Mouse (Mus musculus): ENCODE measurements around the gene Zfp358. TPM values are rescaled to one million over a fixed set of nuclear protein-coding genes. Genes with fewer than 3 reads are reported as not detected.

Gene Zfp358
- total RNA-seq, 1 experiment from 2014 or later, result 10.6 TPM

DNA sequence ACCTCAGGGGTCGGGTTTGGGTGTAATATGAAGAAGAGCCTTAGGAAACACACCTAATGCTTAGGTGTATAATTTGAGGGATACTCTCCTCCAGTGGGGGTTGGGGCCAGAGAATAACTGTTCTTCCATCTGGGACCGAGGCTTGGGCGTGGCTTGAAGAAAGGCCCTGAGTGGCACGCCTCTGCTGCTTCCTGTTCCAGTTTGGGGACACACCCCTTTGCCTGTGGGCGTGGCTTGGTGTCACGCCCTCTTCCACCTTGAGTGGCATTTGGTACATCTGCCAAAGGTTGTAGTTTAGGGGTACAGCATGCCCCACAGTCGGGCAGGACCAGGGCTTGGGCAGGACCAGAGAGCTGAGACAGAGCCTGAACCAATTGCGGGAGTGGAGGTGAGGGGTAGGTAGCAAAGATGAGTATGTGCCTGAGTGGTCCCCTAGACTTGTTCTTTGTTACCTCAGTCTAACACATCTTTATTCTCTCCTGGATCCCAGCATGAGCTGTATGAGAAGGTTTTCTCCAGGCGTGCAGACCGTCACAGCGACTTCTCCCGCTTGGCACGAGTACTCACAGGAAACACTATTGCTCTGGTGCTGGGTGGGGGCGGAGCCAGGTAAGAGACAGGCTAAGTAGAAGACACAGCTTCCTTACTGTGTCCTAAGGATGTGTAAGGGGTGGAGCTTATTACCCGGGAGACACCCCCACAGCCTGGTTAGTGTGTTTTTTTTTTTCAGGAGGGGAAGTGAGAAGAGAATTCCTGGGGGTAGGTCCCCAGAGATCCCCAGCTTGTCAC lies 43.3 kb downstream of the Zfp358 start:
- peak in 1 of 2 experiments; percentile 24; a peak in 1 of 4 replicates for ATAC-seq (replicated peaks in 1 of 2; ENCODE audit: insufficient read depth in 1 of 2, low FRiP score in 2 of 2, low TSS enrichment in 1 of 2, low read depth in 1 of 2, poor library complexity in 2 of 2, severe bottlenecking in 2 of 2)

DNA sequence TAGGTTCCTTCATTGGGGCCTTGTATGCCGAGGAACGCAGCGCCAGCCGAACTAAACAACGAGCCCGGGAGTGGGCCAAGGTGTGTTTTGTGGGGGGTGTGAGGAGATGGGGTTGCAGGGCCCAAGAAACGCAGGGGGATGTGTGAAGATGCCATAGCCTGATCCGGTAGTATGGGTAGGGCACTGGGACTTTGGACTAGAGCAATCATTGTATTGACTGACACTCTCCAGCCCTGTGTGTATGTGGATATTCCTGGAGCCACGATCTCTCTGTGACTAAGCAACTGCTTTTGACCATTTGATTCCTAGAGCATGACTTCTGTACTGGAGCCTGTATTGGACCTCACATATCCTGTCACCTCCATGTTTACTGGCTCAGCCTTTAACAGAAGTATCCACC lies 44.0 kb downstream of the Zfp358 start:
- no peak for ATAC-seq (replicated peaks in 1 of 2; ENCODE audit: insufficient read depth in 1 of 2, low FRiP score in 2 of 2, low TSS enrichment in 1 of 2, low read depth in 1 of 2, poor library complexity in 2 of 2, severe bottlenecking in 2 of 2)

DNA sequence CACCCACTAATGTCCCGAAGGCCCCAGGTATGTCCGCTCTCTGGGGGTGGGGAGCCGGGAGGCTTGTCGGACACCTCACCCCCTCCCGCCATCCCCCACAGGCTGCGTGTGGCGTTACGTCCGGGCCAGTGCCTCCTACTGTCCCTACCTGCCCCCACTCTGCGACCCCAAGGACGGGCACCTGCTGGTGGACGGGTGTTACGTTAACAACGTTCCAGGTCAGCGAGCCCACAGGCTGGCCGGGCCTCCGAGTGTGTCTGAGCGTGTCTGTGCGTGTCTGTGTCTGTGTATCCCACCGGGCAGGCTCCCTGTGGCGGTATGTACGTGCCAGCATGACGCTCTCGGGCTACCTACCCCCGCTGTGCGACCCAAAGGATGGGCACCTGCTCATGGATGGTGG lies 44.7 kb downstream of the Zfp358 start:
- no peak for ATAC-seq (replicated peaks in 1 of 2; ENCODE audit: insufficient read depth in 1 of 2, low FRiP score in 2 of 2, low TSS enrichment in 1 of 2, low read depth in 1 of 2, poor library complexity in 2 of 2, severe bottlenecking in 2 of 2)

GRCm38 (mm10) chr8:3539146-3539545 lies 46.2 kb downstream of the Zfp358 start:
- no peak for ATAC-seq (replicated peaks in 1 of 2; ENCODE audit: insufficient read depth in 1 of 2, low FRiP score in 2 of 2, low TSS enrichment in 1 of 2, low read depth in 1 of 2, poor library complexity in 2 of 2, severe bottlenecking in 2 of 2)

DNA sequence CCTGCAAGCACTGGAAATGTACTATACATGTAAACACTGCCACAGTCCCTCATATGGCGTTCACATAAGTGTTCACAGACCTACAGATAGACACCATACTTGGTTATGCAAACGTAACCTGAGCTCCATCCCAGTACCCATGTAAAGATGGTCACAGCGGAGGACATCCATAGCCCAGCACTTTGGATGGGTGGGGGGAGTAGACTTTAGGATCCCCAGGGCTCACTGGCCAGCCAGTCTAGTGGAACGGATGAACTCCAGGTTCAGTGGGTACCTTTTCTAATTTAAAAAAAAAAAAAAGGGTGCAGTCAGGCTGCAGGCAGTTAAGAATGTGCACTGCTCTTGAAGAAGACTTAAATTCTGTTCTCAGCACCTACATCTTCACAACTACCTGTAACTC lies 47.1 kb downstream of the Zfp358 start:
- no peak for ATAC-seq (replicated peaks in 1 of 2; ENCODE audit: insufficient read depth in 1 of 2, low FRiP score in 2 of 2, low TSS enrichment in 1 of 2, low read depth in 1 of 2, poor library complexity in 2 of 2, severe bottlenecking in 2 of 2)

DNA sequence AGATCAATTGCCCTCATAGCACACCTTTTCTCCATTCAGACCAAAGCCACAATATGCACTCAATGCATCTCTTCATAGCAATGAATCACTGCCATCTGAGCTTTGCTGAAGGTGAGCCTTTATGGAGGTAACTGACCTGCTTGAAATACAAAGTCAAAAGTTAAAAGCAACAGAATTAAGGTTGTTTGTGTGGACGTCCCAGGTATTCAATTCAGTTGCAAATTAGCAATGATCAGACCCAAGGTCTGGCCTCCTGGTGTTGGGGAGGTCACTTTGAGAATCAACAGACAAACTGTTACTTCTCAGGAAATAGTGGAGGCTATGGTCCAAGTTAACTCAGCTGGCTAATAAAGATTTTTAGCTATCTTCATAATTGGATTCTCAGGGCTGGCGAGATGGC lies 53.6 kb downstream of the Zfp358 start:
- no peak for ATAC-seq (replicated peaks in 1 of 2; ENCODE audit: insufficient read depth in 1 of 2, low FRiP score in 2 of 2, low TSS enrichment in 1 of 2, low read depth in 1 of 2, poor library complexity in 2 of 2, severe bottlenecking in 2 of 2)

Other genes with a start within 250 kb of the Zfp358 start
- gene Insr, start 213.5 kb upstream of the Zfp358 start, total RNA-seq (2017), result 15.3 and 19.0 TPM in 2 replicates
- gene A430078G23Rik, start 139.7 kb upstream of the Zfp358 start, total RNA-seq (2017), result 40.1 and 40.4 TPM in 2 replicates
- gene Arhgef18, start 100.1 kb upstream of the Zfp358 start, total RNA-seq (2017), result 39.8 and 51.0 TPM in 2 replicates
- 0.84 and 4.1 TPM in 2 replicates for gene Pex11g, start 25.5 kb upstream of the Zfp358 start, total RNA-seq (2017)
- not detected in 2 replicates for gene Tex45, start 22.3 kb upstream of the Zfp358 start, total RNA-seq (2017)
- gene Mcoln1, start 7.3 kb downstream of the Zfp358 start, total RNA-seq (2017), result 29.8 and 40.4 TPM in 2 replicates
- 26.4 and 34.5 TPM in 2 replicates for gene Pnpla6, start 22.2 kb downstream of the Zfp358 start, total RNA-seq (2017)
- 0.69 and 2.0 TPM in 2 replicates for gene C330021F23Rik, start 74.9 kb downstream of the Zfp358 start, total RNA-seq (2017)
- gene Camsap3, start 94.2 kb downstream of the Zfp358 start, total RNA-seq (2017), result 3.9 TPM in 2 replicates
- 56.6 and 75.0 TPM in 2 replicates for gene Xab2, start 128.2 kb downstream of the Zfp358 start, total RNA-seq (2017)
- 209 and 215 TPM in 2 replicates for gene Pet100, start 128.4 kb downstream of the Zfp358 start, total RNA-seq (2017)
- not detected in 2 replicates for gene Pcp2, start 132.4 kb downstream of the Zfp358 start, total RNA-seq (2017)
- 121 and 152 TPM in 2 replicates for gene Stxbp2, start 137.8 kb downstream of the Zfp358 start, total RNA-seq (2017)
- gene Retn, start 162.6 kb downstream of the Zfp358 start, total RNA-seq (2017), result not detected in 2 replicates
- 12.9 and 27.0 TPM in 2 replicates for gene Mcemp1, start 172.6 kb downstream of the Zfp358 start, total RNA-seq (2017)
- 5.3 TPM in 1 of 2 replicates, not detected in the other for gene Fcor, start 179.2 kb downstream of the Zfp358 start, total RNA-seq (2017)
- gene Trappc5, start 183.2 kb downstream of the Zfp358 start, total RNA-seq (2017), result 48.3 and 61.2 TPM in 2 replicates
- gene Fcer2a, start 201.0 kb downstream of the Zfp358 start, total RNA-seq (2017), result 1.1 TPM in 1 of 2 replicates, not detected in the other
- gene Clec4g, start 227.5 kb downstream of the Zfp358 start, total RNA-seq (2017), result 0.81 TPM in 1 of 2 replicates, not detected in the other

All from hematopoietic stem cell, adult 5-6 weeks (primary cell).